Mouse (Mus musculus): ENCODE results near the gene Igsf8. TPM values are rescaled to one million over a fixed set of nuclear protein-coding genes. Genes with fewer than 3 reads are reported as not detected.

Gene Igsf8
- polyA plus RNA-seq (2021) = 148 TPM

DNA sequence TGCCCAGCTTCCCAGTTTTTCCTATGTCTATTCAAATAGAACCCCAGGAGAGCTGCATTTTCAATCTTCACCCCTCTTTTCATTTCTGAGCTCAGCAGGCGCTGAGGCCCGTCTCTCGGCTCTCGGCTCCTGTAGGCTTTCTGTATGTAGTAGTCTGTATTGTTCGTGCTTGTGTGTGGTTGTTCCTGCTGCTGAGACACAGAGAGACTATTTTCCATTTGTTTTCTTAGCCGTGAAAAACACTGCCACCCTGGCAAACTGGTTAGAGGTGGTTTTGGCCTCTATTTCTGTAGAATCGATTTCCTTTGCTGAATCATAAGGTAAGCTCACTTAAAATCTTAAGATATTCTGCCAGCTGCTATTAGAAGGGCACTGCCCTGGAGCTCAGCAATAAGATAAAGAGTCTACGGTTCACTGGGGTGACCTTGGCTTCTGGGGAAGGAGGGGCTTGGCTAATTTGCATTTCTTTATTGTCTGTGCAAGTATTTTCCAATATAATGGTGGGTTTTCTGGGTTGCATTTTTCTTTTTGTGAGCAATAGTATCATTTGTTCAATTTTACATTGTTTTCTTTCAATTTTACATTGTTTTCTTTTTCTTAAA lies at the start of gene Igsf8:
Gene Igsf8, plus strand, starts transcription at position 165 of the 602 bp plus-strand sequence.
- POLR2A ChIA-PET = interaction anchor here (0.6 to 1.1 kb wide), 4 partner anchors 10 to 28 kb away, joined by 3 to 4 read pairs (median 3); no protein-coding TSS in a partner anchor
- no peak for TF ChIP-seq CTCF (IDR thresholded peaks at IDR 0.05)
- no peak for ATAC-seq
- CTCF ChIA-PET = interaction anchor here (1.1 to 5.4 kb wide), 4 partner anchors 9 to 44 kb away, joined by 3 to 33 read pairs (median 4); no protein-coding TSS in a partner anchor
- H3K27me3 ChIP-seq = no peaks in the 10 kb centered on the region
- in situ Hi-C loops (cut with MboI; ENCODE audit: low pct_unique_long_range_greater_than_20kb) = no loop called here
- no peak for DNase-seq (ENCODE audit: low read depth, low spot score)

DNA sequence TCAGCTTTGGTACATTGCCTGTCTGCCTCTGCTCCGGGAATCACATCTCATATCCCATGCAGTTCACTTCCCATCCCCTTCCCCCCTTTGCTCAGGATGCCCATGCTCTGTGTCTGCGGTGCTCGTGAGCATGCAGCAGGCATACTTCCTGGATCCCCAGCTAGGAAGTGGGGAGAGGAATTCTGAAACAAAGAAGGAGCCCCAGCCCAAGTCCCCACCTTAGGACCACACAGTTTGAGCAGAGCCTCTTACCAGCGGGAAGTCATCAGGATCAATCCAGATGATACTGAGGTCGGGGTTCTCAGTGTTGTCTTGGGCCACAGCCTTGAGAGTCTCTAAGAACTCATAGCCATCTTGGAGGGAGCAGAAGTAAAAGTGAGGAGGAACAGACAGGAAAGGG lies 48.7 kb upstream of the Igsf8 start:
- POLR2A ChIA-PET = no interaction called here
- ATAC-seq = no peak

DNA sequence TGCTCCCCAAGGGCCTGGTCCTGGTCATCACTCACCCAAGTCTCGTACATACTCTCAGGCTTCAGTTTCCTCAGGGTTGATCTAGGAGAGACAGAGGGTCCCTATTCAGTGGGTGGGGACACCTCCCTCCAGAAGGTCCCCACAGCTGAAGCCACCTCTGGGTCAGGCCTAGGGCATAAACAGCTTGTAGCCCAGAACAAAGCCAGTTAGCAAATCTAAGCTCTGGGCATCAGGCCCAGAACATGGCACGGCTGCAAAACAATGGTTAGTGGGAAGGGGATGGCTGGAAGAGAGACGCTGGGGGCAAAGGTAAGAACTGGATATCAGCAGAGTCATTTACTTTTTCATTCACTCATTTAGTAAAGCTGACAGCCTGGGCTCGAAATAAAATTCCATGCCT lies 47.7 kb upstream of the Igsf8 start:
- ATAC-seq (no peak), DNase-seq (ENCODE audit: low read depth, low spot score) (no peak)
- in situ Hi-C loops (cut with MboI; ENCODE audit: low pct_unique_long_range_greater_than_20kb) = no loop called here
- POLR2A ChIA-PET = no interaction called here
- H3K27me3 ChIP-seq = no peaks in the 10 kb centered on the region
- CTCF ChIA-PET = interaction anchor here (0.8 to 1.4 kb wide), 3 partner anchors 12 to 96 kb away, joined by 3 read pairs; no protein-coding TSS in a partner anchor
- TF ChIP-seq CTCF (IDR thresholded peaks at IDR 0.05) = no peak

More for the DNA sequence above, 48.7 kb upstream of the Igsf8 start:
- CTCF ChIA-PET = interaction anchor here (0.9 to 1.4 kb wide), 4 partner anchors 13 to 97 kb away, joined by 3 to 5 read pairs (median 3); no protein-coding TSS in a partner anchor
- DNase-seq (ENCODE audit: low read depth, low spot score) = no peak
- no peaks in the 10 kb centered on the region for H3K27me3 ChIP-seq
- in situ Hi-C loops (cut with MboI; ENCODE audit: low pct_unique_long_range_greater_than_20kb) = no loop called here
- no peak for TF ChIP-seq CTCF (IDR thresholded peaks at IDR 0.05)

DNA sequence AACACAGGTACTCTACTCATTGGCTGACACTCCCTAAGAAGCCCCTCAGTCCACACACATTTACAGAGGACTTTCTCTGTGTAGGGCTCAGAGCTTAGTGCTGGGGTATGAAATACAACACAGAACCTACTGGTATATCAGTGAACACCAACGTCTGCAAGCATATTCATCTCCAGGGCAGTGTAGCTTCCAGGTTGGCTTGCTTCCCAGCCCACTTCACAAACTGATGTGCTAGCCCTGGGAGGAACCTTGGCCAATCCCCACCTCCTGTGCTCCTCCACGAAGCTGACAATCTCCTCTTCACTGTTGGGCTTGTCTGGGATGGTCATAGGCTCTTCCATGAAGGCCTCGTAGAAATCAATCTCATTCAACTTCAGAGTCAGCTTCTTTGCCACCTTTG lies 46.7 kb upstream of the Igsf8 start:
- in situ Hi-C loops (cut with MboI; ENCODE audit: low pct_unique_long_range_greater_than_20kb) = no loop called here
- DNase-seq (ENCODE audit: low read depth, low spot score) (no peak), ATAC-seq (no peak)
- POLR2A ChIA-PET = no interaction called here
- no peaks in the 10 kb centered on the region for H3K27me3 ChIP-seq
- CTCF ChIA-PET = interaction anchor here (1.7 kb wide), 2 partner anchors 28 to 65 kb away, joined by 3 to 4 read pairs; no protein-coding TSS in a partner anchor
- TF ChIP-seq CTCF (IDR thresholded peaks at IDR 0.05) = no peak

DNA sequence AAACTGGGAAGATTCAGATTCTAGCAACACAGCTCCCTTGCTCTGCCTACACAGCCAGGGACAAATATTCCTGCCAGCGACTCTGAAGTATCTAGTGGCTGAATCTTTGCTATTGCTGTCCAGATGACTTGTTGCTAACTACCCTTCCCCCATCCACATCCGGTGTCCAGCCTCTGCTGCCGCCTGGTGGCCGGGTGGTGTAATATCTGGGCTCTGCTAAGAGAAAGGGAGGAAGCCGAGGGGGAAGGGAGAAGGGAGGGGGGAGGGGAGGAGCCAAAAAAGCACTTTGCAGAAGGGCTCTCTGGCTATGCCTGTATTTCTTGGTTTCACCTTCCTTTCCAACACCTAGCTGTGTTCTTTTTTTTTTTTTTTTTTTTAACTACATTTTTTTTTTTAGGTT lies 44.3 kb upstream of the Igsf8 start:
- ATAC-seq (peak; percentile 63), DNase-seq (ENCODE audit: low read depth, low spot score) (no peak)
- no peak for TF ChIP-seq CTCF (IDR thresholded peaks at IDR 0.05)
- no peaks in the 10 kb centered on the region for H3K27me3 ChIP-seq
- ChIA-PET POLR2A (interaction anchor here (0.6 to 1.3 kb wide), 6 partner anchors 12 to 92 kb away, joined by 3 to 11 read pairs (median 3); no protein-coding TSS in a partner anchor), CTCF (interaction anchor here (1.0 to 14.5 kb wide), 5 partner anchors 11 to 75 kb away, joined by 3 to 144 read pairs (median 5); partner anchors contain the start of genes Igsf8 and Pea15a)
- in situ Hi-C loops (cut with MboI; ENCODE audit: low pct_unique_long_range_greater_than_20kb) = no loop called here

DNA sequence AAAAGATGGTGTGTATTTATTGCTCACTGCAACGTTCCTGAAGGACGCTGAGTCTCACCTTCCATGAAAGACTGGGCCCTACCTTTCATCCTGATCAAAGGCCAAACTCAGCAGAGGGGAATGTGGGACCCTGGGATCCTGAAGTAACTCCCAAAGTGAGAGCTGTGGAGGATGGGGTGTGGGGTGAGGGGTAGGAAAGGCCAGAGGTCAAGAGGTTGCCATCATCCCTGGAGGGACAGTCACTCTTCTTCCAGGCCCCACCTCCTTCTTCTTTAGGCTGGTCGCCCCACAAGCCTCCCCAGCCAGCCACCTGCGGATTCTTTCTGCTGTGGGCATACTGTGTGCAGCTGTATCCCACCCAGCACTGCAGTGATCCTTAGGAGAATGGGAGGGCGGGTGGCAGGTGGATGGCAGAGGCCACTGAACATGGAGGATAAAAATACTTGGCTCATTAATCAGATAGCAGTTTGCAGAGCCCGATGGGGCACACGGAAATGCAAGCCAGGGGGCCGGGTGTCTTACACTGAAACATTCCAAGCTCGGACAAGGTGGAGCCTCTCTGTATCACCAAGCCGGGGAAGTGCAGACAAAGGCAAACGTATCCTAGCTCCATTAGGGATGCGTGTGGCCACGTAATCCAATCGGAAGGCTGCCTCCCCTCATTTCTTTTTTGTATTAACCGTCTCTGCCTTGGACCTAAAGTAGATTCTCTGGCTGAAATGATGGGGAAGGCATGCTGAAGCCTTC lies 43.1 kb upstream of the Igsf8 start:
- H3K27me3 ChIP-seq = no peaks in the 10 kb centered on the region
- DNase-seq (ENCODE audit: low read depth, low spot score) = no peak
- no peak for ATAC-seq
- POLR2A ChIA-PET = interaction anchor here (1.3 to 1.8 kb wide), 3 partner anchors 13 to 25 kb away, joined by 4 to 11 read pairs (median 7); no protein-coding TSS in a partner anchor
- CTCF ChIA-PET = interaction anchor here (0.8 to 14.5 kb wide), 3 partner anchors 12 to 91 kb away, joined by 3 to 144 read pairs (median 11); partner anchors contain the start of gene Pea15a
- in situ Hi-C loops (cut with MboI; ENCODE audit: low pct_unique_long_range_greater_than_20kb) = no loop called here
- TF ChIP-seq CTCF (IDR thresholded peaks at IDR 0.05) = no peak

DNA sequence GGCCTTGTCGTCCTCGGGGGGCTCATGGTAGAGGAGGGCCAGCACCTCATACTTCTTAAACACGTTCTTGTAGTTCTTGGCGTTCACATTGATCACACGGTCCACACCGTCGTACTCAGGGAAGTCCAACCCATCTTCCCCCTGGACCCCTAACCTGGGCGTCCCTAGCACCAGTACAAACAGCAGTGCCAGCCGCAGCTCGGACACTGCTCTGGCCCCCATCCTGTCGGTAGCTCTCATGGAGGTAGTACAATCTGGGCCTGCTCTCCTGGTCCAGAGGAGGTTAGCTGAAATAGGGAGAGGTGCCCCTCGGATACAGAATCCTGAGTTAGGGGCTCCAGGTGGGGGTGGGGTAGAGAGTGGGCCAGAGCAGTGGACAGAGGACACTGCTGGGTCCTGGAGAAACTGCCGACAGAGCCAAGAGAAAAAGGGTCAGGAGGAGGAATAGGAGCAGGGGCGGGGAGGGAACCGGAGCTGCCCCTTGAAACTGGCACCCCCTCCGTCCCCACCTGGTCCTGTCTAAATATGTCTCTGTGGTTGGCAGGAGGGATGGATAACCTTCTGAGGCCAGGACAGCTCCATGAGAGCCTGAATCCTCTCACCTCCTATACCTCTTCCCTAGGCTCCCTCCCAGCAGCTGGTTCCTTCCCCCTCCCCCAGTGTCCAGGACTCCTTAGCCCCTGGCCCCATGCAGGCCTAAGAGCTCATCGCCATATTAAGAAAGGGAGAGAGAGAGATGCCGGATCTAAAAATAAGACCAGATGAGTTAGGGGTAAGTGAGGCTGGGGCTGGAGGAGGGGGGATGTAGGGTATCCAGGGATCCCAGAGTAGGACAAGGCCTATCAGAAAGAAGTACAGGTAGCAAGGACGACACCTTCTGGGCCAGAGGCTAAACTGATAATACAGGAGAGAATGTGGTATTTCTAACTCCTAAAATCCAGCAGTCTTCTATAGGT lies 41.7 kb upstream of the Igsf8 start, which contains the start of gene Casq1:
Gene Casq1, minus strand, starts transcription at position 418 of the 956 bp plus-strand sequence.
- ChIA-PET CTCF (interaction anchor here (0.7 to 14.5 kb wide), 4 partner anchors 19 to 89 kb away, joined by 3 to 144 read pairs (median 4); no protein-coding TSS in a partner anchor), POLR2A (interaction anchor here (0.7 to 1.8 kb wide), 5 partner anchors 14 to 21 kb away, joined by 3 to 7 read pairs (median 4); no protein-coding TSS in a partner anchor)
- DNase-seq (ENCODE audit: low read depth, low spot score) (no peak), ATAC-seq (no peak)
- TF ChIP-seq CTCF (IDR thresholded peaks at IDR 0.05) = no peak
- H3K27me3 ChIP-seq = no peaks in the 10 kb centered on the region
- in situ Hi-C loops (cut with MboI; ENCODE audit: low pct_unique_long_range_greater_than_20kb) = no loop called here

DNA sequence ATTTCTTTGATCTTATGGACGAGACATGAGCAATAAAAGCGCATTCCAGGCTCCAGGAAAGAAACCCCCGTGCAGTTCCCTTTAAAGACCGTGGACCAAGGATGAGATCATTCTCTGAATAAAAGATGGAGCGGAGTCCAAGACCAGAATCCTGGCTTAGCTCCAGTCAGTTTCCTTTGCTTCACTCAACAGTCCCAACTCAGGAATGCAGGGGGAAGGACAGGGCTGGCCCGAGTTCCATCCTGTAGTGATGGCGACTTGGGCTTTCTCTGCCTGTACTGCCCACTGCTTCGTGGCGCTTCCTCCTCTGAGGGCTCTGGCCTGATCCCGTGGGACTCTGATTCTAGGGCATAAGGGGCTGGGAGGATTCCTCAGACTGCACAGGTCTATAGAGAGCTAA lies 41.0 kb upstream of the Igsf8 start:
- ChIA-PET POLR2A (interaction anchor here (0.8 to 1.8 kb wide), 3 partner anchors 15 to 16 kb away, joined by 3 to 7 read pairs (median 3); no protein-coding TSS in a partner anchor), CTCF (interaction anchor here (1.2 to 14.5 kb wide), 2 partner anchors 18 to 26 kb away, joined by 3 to 144 read pairs; no protein-coding TSS in a partner anchor)
- DNase-seq (ENCODE audit: low read depth, low spot score) (no peak), ATAC-seq (peak; percentile 74)
- TF ChIP-seq CTCF (IDR thresholded peaks at IDR 0.05) = no peak
- no peaks in the 10 kb centered on the region for H3K27me3 ChIP-seq
- in situ Hi-C loops (cut with MboI; ENCODE audit: low pct_unique_long_range_greater_than_20kb) = no loop called here

DNA sequence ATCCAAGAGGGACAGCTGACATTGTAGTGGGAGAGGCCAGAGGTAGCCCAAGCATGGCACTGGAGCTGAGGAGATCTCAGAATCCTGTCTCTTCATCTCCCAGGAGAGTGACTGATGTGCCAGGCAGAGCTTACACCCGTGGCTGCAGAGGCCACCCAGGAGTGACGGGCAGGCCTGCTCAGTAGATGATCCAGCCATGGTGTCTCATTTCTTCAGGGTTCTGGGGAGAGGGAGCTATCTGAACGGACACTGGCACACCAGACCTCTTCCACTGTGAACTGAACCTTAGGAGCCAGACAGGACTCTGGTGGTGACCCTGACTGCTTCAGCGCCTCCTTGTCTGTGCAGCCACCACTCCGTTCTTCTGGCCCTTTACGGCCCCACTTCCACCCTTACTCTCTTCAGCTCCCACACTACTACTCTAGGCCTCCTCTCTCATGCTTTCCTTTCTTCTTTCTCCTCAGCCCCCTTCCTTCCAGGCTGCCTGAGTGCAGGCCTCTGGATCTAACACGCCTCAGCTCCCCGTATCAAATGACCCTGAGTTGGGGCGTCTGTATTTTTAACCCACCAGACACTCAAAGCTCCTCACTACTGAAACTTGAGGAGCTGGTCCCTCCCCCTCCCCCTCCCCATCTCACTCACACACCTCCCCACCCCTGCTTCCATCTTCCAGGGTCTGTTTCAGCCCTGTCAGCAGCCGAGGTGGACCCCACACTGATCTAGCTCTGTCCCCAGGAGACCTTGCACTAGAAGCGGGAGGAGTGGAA lies 40.0 kb upstream of the Igsf8 start:
- H3K27me3 ChIP-seq = no peaks in the 10 kb centered on the region
- POLR2A ChIA-PET = interaction anchor here (0.7 to 0.8 kb wide), 2 partner anchors 14 to 19 kb away, joined by 3 read pairs; no protein-coding TSS in a partner anchor
- TF ChIP-seq CTCF (IDR thresholded peaks at IDR 0.05) = no peak
- CTCF ChIA-PET = interaction anchor here (14.5 kb wide), 1 partner anchor 17 kb away, joined by 144 read pairs; no protein-coding TSS in a partner anchor
- DNase-seq (ENCODE audit: low read depth, low spot score) = no peak
- no peak for ATAC-seq
- in situ Hi-C loops (cut with MboI; ENCODE audit: low pct_unique_long_range_greater_than_20kb) = no loop called here

Measured in Patski (cell line).